Mouse (Mus musculus) embryonic facial prominence, embryonic 12.5 days (tissue): ENCODE measurements around the gene Hsd17b7. TPM values are rescaled to one million over a fixed set of nuclear protein-coding genes. Genes with fewer than 3 reads are reported as not detected.
A peak's percentile ranks its signal among the peaks of the same experiment; 100 is the strongest.
"Not testable (repeated sequence)": the region's sequence is repeated elsewhere in the genome, so short reads cannot be mapped to it uniquely, and the experiment has no call there.

Experiments used
- ATAC-seq: fragments of 200-750 bp; cut with Nextera tagmentation; 2 replicates; pipeline ENCODE4 v1.8.0; 2017; ENCODE audit not compliant: insufficient number of reproducible peaks, insufficient read depth, low FRiP score, low TSS enrichment
- H3K27ac ChIP-seq: fragments of 300-500 bp; sonication (generic); 2 replicates; pipeline ENCODE4 v1.5.1; 2016; ENCODE audit warnings: mild to moderate bottlenecking
- H3K27me3 ChIP-seq: fragments of 300-500 bp; sonication (generic); 2 replicates; pipeline ENCODE4 v1.6.1; 2016; ENCODE audit warnings: mild to moderate bottlenecking, moderate library complexity
- H3K36me3 ChIP-seq: fragments of 300-500 bp; sonication (generic); 2 replicates; pipeline ENCODE4 v1.6.1; 2016; ENCODE audit warnings: mild to moderate bottlenecking
- H3K4me1 ChIP-seq: fragments of 300-500 bp; sonication (generic); 2 replicates; pipeline ENCODE4 v1.6.1; 2016
- H3K4me2 ChIP-seq: fragments of 300-500 bp; sonication (generic); replicated peaks from 2 replicates; pipeline ENCODE4 v1.6.1; 2016; ENCODE audit warnings: mild to moderate bottlenecking, moderate library complexity
- H3K4me3 ChIP-seq: fragments of 300-500 bp; sonication (generic); 2 replicates; pipeline ENCODE4 v1.5.1; 2016; ENCODE audit warnings: mild to moderate bottlenecking
- H3K9ac ChIP-seq: fragments of 300-500 bp; sonication (generic); 2 replicates; pipeline ENCODE4 v1.6.1; 2016; ENCODE audit warnings: mild to moderate bottlenecking, moderate library complexity
- H3K9me3 ChIP-seq: fragments of 300-500 bp; sonication (generic); 2 replicates; pipeline ENCODE4 v1.6.1; 2016; ENCODE audit warnings: mild to moderate bottlenecking, moderate library complexity
- WGBS: fragments of 180-500 bp; shearing (Covaris S2); methylation state at CpG from one replicate; pipeline ENCODE4 v1.1.7; 2016; 5-methylcytosine and 5-hydroxymethylcytosine counted together
- polyA plus RNA-seq: library from polyadenylated mRNA; unstranded; fragments of >200 nt; fragmentation: Nextera tagmentation; extraction: Ambion mirVana; gene quantifications from 2 replicates; pipeline ENCODE4 v1.2.1, GENCODE M21; 2016

The Hsd17b7 gene
- polyA plus RNA-seq = 20.3 and 23.8 TPM in 2 replicates

DNA sequence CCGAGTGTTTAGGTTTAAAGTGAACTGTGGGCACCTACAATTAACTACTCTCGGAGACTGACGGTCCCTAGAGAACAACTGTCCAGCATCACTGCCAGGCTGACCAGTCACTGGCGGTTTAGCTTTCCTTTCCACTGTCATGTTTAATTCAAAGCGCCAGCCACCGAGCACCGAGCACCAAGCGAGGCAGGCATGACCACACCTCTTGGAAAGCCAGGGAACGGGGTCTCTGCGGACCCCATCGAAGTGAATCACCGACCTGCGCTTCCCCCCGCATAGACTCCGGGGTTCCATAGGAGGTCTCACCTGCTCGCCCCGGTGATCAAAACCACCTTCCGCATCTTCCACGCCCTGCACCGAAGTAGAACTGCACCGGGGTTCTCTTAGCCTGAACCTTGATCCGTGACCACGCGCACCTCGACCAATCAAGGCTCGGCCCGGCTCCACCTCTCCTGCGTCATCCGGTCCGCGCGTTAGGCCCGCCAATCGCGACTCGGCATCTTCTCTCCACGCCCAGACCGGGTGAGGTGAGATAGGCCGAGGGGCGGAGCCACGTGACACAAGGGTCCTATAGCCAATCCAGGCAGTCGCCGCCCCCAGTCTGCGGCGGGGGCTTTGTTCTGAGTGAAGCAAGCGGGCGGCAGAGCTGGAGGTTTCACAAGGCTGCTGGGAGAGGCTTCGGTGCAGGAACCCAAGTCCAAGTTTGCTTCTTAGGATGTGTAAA lies at the start of gene Hsd17b7:
Hsd17b7 (minus strand) TSS at position 450 of the 724 bp plus-strand sequence.
- ATAC-seq = peak; percentile 100
- peak within 1 kb of the TSS; percentile 77 for H3K4me2 ChIP-seq
- peak within 1 kb of the TSS; percentile 48 for H3K9ac ChIP-seq
- peaks cover 9% of the 10 kb centered on the region for H3K4me1 ChIP-seq
- peak within 1 kb of the TSS; percentile 82 for H3K27ac ChIP-seq
- no peaks in the 10 kb centered on the region for H3K27me3 ChIP-seq
- peaks cover 24% of the 10 kb centered on the region; the same call in 1 of the 2 replicates for H3K36me3 ChIP-seq
- H3K4me3 ChIP-seq = peak within 1 kb of the TSS; percentile 59
- no peaks in the 10 kb centered on the region for H3K9me3 ChIP-seq
- WGBS = under 1% methylated on average over 48 of the region's 48 CpGs

DNA sequence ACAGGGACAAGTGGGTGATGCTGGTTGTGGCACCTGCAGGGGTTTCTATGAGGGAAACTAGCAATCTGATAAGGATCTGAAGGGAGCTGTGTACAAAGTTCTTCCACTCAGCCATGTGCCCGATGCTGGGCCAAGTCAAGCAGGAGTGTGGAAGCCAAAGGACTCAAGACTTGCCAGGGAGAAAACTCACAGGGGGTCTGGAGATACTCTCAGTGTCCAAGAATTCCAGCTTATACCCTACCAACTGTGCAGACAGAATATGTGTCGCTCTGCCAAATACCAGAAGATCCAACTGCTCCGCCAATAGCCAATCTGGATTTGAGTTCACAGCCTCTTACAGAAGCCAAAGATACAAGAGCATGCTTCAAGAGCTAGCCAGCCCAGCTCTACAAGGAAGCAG lies 45.7 kb upstream of the Hsd17b7 start:
- 91% methylated on average over 3 of the region's 3 CpGs for WGBS
- Histone ChIP-seq H3K4me1 (no peaks in the 10 kb centered on the region), H3K9me3 (peaks cover 34% of the 10 kb centered on the region), H3K36me3 (peaks cover 31% of the 10 kb centered on the region), H3K4me3 (no peak overlapping the region), H3K4me2 (no peak overlapping the region), H3K27ac (no peak overlapping the region), H3K27me3 (no peaks in the 10 kb centered on the region), H3K9ac (no peak overlapping the region)
- no peak for ATAC-seq

DNA sequence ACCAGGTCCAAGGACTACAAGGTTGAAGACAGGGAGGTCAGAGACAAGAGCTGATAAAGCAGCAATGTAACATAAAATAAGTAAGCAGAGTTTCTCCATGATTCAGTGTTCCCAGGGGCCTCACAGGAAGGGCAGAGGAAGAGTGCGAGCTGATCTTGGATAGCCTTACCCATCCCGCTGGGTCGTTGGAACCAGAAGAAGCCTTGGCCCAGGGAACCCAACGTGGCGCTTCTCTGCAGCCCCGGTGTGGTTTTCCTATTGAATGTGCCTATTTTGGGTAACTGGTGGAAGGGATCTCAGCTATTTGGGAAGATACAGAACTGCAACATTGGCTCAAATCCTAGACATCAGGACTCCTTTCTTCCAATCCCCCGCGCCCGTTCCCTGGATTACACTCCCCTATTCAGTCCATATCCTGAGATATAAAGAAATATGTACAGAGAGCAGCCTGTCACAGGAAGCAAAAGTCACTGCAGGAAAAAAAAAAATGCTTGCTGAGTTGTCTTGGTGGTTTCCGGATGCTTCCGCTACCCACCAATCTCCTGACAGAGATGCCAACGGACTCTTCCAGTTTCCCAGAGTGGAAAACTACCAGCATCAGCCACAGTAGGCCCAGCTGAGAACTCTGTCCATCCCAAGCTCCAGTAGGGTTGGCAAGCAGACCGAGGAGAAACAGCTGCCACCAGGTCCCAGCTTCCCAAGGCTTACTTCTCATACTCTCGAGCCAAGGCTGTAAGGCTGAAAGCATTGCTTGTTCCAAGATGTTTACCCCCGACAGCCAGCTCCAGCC lies 41.9 kb upstream of the Hsd17b7 start:
- no peak overlapping the region for H3K4me2 ChIP-seq
- H3K4me3 ChIP-seq = no peak overlapping the region
- no peaks in the 10 kb centered on the region for H3K4me1 ChIP-seq
- H3K9me3 ChIP-seq = peaks cover 2% of the 10 kb centered on the region; the same call in 1 of the 2 replicates
- no peak for ATAC-seq
- no peak overlapping the region for H3K27ac ChIP-seq
- WGBS = 95% methylated on average over 15 of the region's 15 CpGs
- H3K27me3 ChIP-seq = no peaks in the 10 kb centered on the region
- H3K9ac ChIP-seq = no peak overlapping the region
- 0 out of 2 replicates have a peak, but pooled peaks cover 4% of the 10 kb centered on the region for H3K36me3 ChIP-seq

DNA sequence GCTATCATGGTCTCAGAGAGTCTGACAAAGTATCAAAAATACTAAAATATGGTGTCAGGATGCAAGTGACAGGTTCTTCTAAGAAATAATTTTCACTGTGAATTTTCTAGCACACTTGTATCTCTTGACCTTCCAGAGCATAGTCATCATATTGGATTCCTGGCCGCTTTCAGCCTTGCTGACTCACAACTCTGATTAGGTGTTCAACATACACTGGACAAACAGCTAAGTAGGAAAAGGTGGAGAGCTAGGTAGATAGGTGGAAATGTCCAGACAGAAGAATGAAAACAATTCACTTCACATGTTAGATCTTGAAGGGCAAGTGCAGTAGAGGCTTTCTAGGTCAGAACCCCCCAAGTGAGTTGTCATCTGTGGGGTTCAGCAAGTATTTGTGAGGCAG lies 40.3 kb upstream of the Hsd17b7 start:
- no peak overlapping the region for H3K4me3 ChIP-seq
- H3K9ac ChIP-seq = no peak overlapping the region
- H3K36me3 ChIP-seq = peaks cover 18% of the 10 kb centered on the region
- ATAC-seq = no peak
- H3K4me1 ChIP-seq = no peaks in the 10 kb centered on the region
- no peak overlapping the region for H3K4me2 ChIP-seq
- H3K27ac ChIP-seq = no peak overlapping the region
- no peaks in the 10 kb centered on the region for H3K27me3 ChIP-seq
- 95% methylated on average over 1 of the region's 1 CpGs for WGBS
- H3K9me3 ChIP-seq = no peaks in the 10 kb centered on the region

GRCm38 (mm10) chr1:170008432-170009220 lies 39.6 kb upstream of the Hsd17b7 start:
- H3K4me2 ChIP-seq = no peak overlapping the region
- H3K36me3 ChIP-seq = peaks cover 22% of the 10 kb centered on the region
- no peaks in the 10 kb centered on the region for H3K4me1 ChIP-seq
- no peak overlapping the region for H3K9ac ChIP-seq
- 88% methylated on average over 13 of the region's 13 CpGs for WGBS
- no peak for ATAC-seq
- H3K4me3 ChIP-seq = no peak overlapping the region
- no peak overlapping the region for H3K27ac ChIP-seq
- H3K27me3 ChIP-seq = no peaks in the 10 kb centered on the region
- no peaks in the 10 kb centered on the region for H3K9me3 ChIP-seq

- H3K36me3 ChIP-seq = peaks cover 36% of the 10 kb centered on the region
- H3K9ac ChIP-seq = no peak overlapping the region
- WGBS = 53% methylated on average over 5 of the region's 5 CpGs
- no peaks in the 10 kb centered on the region for H3K4me1 ChIP-seq
- H3K4me2 ChIP-seq = no peak overlapping the region
- ATAC-seq = no peak
- no peaks in the 10 kb centered on the region for H3K9me3 ChIP-seq
- H3K27me3 ChIP-seq = no peaks in the 10 kb centered on the region
- H3K4me3 ChIP-seq = no peak overlapping the region
- H3K27ac ChIP-seq = no peak overlapping the region
Observed at GRCm38 (mm10) chr1:170006516-170006915, 37.5 kb upstream of the Hsd17b7 start.

DNA sequence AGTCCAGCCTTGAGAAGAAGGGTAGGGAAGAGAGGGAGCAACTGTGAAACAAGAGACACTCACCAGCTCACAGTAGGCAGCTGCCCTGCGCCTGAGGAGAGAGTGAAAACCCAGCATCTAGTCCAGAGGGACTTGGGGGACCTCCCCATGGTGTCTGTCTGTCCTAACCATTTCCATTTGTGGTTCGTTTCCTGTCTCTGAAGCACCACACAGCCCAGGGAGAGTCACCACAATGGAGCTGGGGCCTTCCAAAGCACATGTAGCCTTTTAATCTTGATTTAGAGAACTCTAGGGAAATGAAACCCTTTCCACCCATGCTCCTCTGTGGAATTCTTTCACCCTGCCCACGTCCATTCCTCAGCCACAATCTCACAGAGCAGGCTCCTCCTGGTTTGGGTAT lies 36.3 kb upstream of the Hsd17b7 start:
- no peak overlapping the region for H3K27ac ChIP-seq
- no peak overlapping the region for H3K4me2 ChIP-seq
- H3K4me1 ChIP-seq = no peaks in the 10 kb centered on the region
- H3K9ac ChIP-seq = no peak overlapping the region
- no peaks in the 10 kb centered on the region for H3K27me3 ChIP-seq
- H3K9me3 ChIP-seq = no peaks in the 10 kb centered on the region
- WGBS = 82% methylated on average over 3 of the region's 3 CpGs
- H3K36me3 ChIP-seq = peaks cover 37% of the 10 kb centered on the region
- no peak for ATAC-seq
- no peak overlapping the region for H3K4me3 ChIP-seq

DNA sequence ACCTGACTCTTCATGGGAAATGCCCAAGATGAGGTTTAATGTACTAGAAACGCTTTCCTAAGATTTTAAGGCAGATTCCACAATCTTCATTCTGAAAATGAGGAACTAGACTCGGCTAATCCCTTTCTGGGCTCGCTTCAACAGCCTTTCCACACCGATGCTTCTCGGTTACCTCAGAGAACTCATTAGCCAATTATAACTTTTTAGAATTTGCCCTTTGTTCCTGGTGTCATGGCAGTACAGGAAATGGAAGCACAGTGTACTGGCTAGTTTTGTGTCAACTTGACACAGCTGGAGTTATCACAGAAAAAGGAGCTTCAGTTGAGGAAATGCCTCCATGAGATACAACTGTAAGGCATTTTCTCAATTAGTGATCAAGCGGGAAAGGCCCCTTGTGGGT lies 24.9 kb upstream of the Hsd17b7 start:
- H3K4me3 ChIP-seq, ATAC-seq, H3K4me1 ChIP-seq, H3K9me3 ChIP-seq, H3K9ac ChIP-seq, H3K27me3 ChIP-seq, H3K4me2 ChIP-seq, H3K27ac ChIP-seq: not testable (repeated sequence)
- 89% methylated on average over 6 of the region's 6 CpGs for WGBS
- peaks cover 63% of the 10 kb centered on the region for H3K36me3 ChIP-seq

DNA sequence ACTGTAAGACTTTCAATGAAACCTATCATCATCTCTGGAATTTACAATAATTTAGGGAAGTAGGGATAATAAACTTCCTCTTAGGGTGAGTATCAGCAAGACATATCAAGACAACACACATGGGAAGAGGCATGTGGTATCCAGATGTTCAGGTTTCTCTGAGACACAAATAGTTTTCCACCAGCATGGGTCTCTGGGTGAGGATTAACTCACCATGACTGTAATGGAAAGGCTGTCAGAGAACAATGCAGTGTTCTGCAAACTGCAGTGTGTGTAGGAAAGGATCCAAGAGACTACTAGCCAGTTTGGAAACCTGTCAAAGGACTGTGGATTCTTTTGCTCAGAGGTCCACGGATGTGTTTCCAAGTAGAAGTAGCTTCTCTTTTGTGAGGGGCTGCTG lies 17.1 kb upstream of the Hsd17b7 start:
- Histone ChIP-seq H3K9ac (no peak overlapping the region), H3K9me3 (no peaks in the 10 kb centered on the region), H3K27ac (no peak overlapping the region), H3K36me3 (peaks cover 43% of the 10 kb centered on the region), H3K4me3 (no peak overlapping the region), H3K27me3 (no peaks in the 10 kb centered on the region), H3K4me1 (no peaks in the 10 kb centered on the region), H3K4me2 (no peak overlapping the region)
- WGBS = 49% methylated on average over 1 of the region's 1 CpGs
- no peak for ATAC-seq

DNA sequence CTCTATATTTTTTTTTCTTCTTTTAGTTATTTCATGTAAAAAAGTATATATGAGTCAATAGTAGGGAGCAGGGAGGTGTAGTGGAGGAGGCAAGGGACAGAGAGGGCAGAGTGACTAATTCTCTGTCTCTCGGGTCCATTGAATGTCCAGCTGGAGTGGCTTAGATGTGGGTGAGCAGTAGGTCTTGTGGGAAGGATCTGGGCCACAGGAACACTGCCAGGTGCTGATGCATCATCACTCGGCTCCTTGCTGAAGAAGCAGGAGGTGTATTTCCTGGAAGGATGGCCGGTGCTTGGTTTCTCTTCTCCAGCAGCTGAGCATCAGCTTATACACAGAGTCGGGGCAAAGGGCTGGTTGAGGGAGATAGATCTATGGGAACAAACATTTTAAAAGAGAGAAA lies 8.6 kb upstream of the Hsd17b7 start:
- 89% methylated on average over 4 of the region's 4 CpGs for WGBS

GRCm38 (mm10) chr1:169971998-169972397 lies 3.0 kb upstream of the Hsd17b7 start:
- Histone ChIP-seq H3K4me2 (no peak overlapping the region), H3K36me3 (peaks cover 14% of the 10 kb centered on the region; the same call in 1 of the 2 replicates), H3K27me3 (no peaks in the 10 kb centered on the region), H3K27ac (no peak overlapping the region), H3K4me1 (peaks cover 9% of the 10 kb centered on the region), H3K9ac (no peak overlapping the region), H3K9me3 (no peaks in the 10 kb centered on the region), H3K4me3 (no peak overlapping the region)
- ATAC-seq = no peak
- 79% methylated on average over 2 of the region's 2 CpGs for WGBS

More for the DNA sequence above, 8.6 kb upstream of the Hsd17b7 start:
- H3K27me3 ChIP-seq = no peaks in the 10 kb centered on the region
- ATAC-seq = no peak
- no peaks in the 10 kb centered on the region for H3K9me3 ChIP-seq
- no peak overlapping the region for H3K9ac ChIP-seq
- H3K4me3 ChIP-seq = no peak overlapping the region
- no peaks in the 10 kb centered on the region for H3K4me1 ChIP-seq
- H3K36me3 ChIP-seq = peaks cover 29% of the 10 kb centered on the region
- no peak overlapping the region for H3K27ac ChIP-seq
- H3K4me2 ChIP-seq = no peak overlapping the region
